Mouse (Mus musculus): ENCODE data around the gene Zfp873.
A peak's percentile ranks its signal among the peaks of the same experiment; 100 is the strongest.
"Not testable (repeated sequence)": the region's sequence is repeated elsewhere in the genome, so short reads cannot be mapped to it uniquely, and the experiment has no call there.

Zfp873 gene

GRCm38 (mm10) chr10:82047597-82048459 lies at the start of gene Zfp873:
Zfp873 (plus strand) TSS chr10:82048123.
- peak; percentile 95 for DNase-seq

- DNase-seq, result not testable (repeated sequence)
These were observed 44.7 kb upstream of the Zfp873 start for GRCm38 (mm10) chr10:82003209-82003608.

- DNase-seq, result not testable (repeated sequence)
These were observed 43.1 kb upstream of the Zfp873 start for GRCm38 (mm10) chr10:82004822-82005221.

GRCm38 (mm10) chr10:82042191-82042590 lies 5.7 kb upstream of the Zfp873 start:
- no peak for DNase-seq

GRCm38 (mm10) chr10:82046603-82047002 lies 1.3 kb upstream of the Zfp873 start:
- DNase-seq, result no peak

GRCm38 (mm10) chr10:82048460-82048804 lies 509 bp downstream of the Zfp873 start:
- DNase-seq, result not testable (repeated sequence)

GRCm38 (mm10) chr10:82082728-82083621 lies 35.1 kb downstream of the Zfp873 start, which contains the start of gene BC024063:
BC024063 (plus strand) TSS chr10:82083353.
- DNase-seq, result peak; percentile 84

- not testable (repeated sequence) for DNase-seq
These were observed 35.7 kb downstream of the Zfp873 start for GRCm38 (mm10) chr10:82083622-82083971.

Data from cerebellum, adult 9-11 months (tissue).